Mouse (Mus musculus): ENCODE measurements around the gene Rpl10a. TPM values are rescaled to one million over a fixed set of nuclear protein-coding genes. Genes with fewer than 3 reads are reported as not detected.
A peak's percentile ranks its signal among the peaks of the same experiment; 100 is the strongest.

Rpl10a gene
- total and polyA plus RNA-seq, 3 experiments, result 2,044 to 2,803 TPM; not detected in 1

DNA sequence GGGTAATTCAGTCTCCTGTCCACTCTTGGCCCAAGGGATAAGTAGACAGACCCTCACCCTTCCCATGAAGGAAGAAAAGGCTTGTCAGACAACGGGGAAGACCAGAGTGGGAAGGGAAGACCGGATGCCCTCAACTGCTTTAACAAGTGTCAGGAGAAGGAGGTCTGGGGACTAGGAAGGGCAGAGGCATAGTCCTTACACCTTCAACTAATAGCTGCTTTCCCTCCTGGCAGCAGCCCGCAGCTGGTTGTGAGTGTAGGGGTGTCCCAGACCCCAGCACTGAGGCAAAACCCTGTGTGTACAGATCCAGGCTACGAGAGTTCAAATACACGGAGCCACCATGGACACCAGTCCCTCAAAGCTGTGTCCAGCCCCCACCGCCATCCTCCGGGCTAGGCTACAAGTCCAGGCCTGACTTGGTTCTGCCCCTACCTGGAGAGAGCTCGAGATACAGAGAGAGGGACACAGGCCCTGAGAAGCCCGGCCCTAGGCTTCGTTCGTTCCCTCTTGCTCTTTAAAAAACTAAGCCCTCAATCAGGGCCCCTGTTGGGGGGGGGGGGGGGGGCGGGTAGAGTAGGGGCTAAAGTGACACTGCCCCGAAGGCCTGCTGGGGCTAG lies 21.1 kb downstream of the Rpl10a start:
- TF ChIP-seq RCOR1 (IDR thresholded peaks at IDR 0.05; ENCODE audit: low read depth, low read length) (no peak), HCFC1 (IDR thresholded peaks at IDR 0.05; ENCODE audit: low read depth, low read length) (no peak), ELF1 (IDR thresholded peaks at IDR 0.05; ENCODE audit: low read depth, low read length) (no peak), ETS1 (IDR thresholded peaks at IDR 0.05; ENCODE audit: low read depth, low read length) (no peak), ZKSCAN1 (IDR thresholded peaks at IDR 0.05; ENCODE audit: low read depth, low read length) (no peak), UBTF (IDR thresholded peaks at IDR 0.05; ENCODE audit: borderline replicate concordance, insufficient read depth, low read depth, low read length) (no peak), SIN3A (IDR thresholded peaks at IDR 0.05; ENCODE audit: low read length) (no peak), TBP (IDR thresholded peaks at IDR 0.05; ENCODE audit: low read depth, low read length) (no peak), POLR2AphosphoS2 (IDR thresholded peaks at IDR 0.05; ENCODE audit: low read length) (no peak), NELFE (IDR thresholded peaks at IDR 0.05; ENCODE audit: low read depth, low read length) (no peak), MAZ (IDR thresholded peaks at IDR 0.05; ENCODE audit: low read depth, low read length) (no peak), CHD2 (IDR thresholded peaks at IDR 0.05; ENCODE audit: low read length) (no peak), USF2 (IDR thresholded peaks at IDR 0.05; ENCODE audit: borderline replicate concordance in 1 of 2, insufficient read depth in 1 of 2, low read depth in 1 of 2, low read length in 2 of 2) (no peak), MYC (IDR thresholded peaks at IDR 0.05; ENCODE audit: low read depth, low read length) (no peak), MAFK (IDR thresholded peaks at IDR 0.05; ENCODE audit: borderline replicate concordance, low read depth, low read length) (no peak), POLR2A (IDR thresholded peaks at IDR 0.05; ENCODE audit: control insufficient read depth in 1 of 2, insufficient read depth in 1 of 2, low read depth in 1 of 2, low read length in 2 of 2, poor library complexity in 1 of 2) (no peak), CTCF (IDR thresholded peaks at IDR 0.05 in 2 of 3, conservative IDR thresholded peaks at IDR 0.05 in 1 of 3; ENCODE audit: control insufficient read depth in 1 of 3, insufficient read depth in 1 of 3, low read depth in 2 of 3, low read length in 3 of 3, poor library complexity in 1 of 3, severe bottlenecking in 1 of 3) (no peak)
- Histone ChIP-seq H3K36me3 (ENCODE audit: control insufficient read depth in 1 of 2, insufficient read depth in 2 of 2, low read length in 2 of 2) (no peaks in the 10 kb centered on the region), H3K27ac (ENCODE audit: control insufficient read depth, low read depth, low read length) (no peak overlapping the region), H3K4me1 (ENCODE audit: control insufficient read depth in 1 of 2, insufficient read depth in 2 of 2, low read length in 2 of 2) (no peaks in the 10 kb centered on the region; a peak in 2 of 4 replicates), H3K79me2 (ENCODE audit: control insufficient read depth, insufficient read depth, low read length, poor library complexity) (no peaks in the 10 kb centered on the region; the same call in 1 of the 2 replicates), H3K9ac (ENCODE audit: control insufficient read depth, low read depth, low read length, poor library complexity, severe bottlenecking) (peak overlapping the region; percentile 61), H3K4me3 (ENCODE audit: control insufficient read depth in 1 of 2, insufficient read depth in 1 of 2, low read depth in 2 of 2, low read length in 2 of 2) (peak overlapping the region; percentile 52 to 100), H3K9me3 (replicated peaks; ENCODE audit: insufficient read depth, low read length) (no peaks in the 10 kb centered on the region), H3K27me3 (ENCODE audit: control insufficient read depth in 1 of 2, insufficient read depth in 2 of 2, low read length in 2 of 2) (no peaks in the 10 kb centered on the region; a peak in 1 of 4 replicates)
- no peak for DNase-seq (ENCODE audit: low read depth, low spot score)

- Histone ChIP-seq H3K4me1 (ENCODE audit: control insufficient read depth in 1 of 2, insufficient read depth in 2 of 2, low read length in 2 of 2) (no peaks in the 10 kb centered on the region; a peak in 2 of 4 replicates), H3K27ac (ENCODE audit: control insufficient read depth, low read depth, low read length) (no peak overlapping the region), H3K9me3 (replicated peaks; ENCODE audit: insufficient read depth, low read length) (no peaks in the 10 kb centered on the region), H3K36me3 (ENCODE audit: control insufficient read depth in 1 of 2, insufficient read depth in 2 of 2, low read length in 2 of 2) (no peaks in the 10 kb centered on the region), H3K4me3 (ENCODE audit: control insufficient read depth in 1 of 2, insufficient read depth in 1 of 2, low read depth in 2 of 2, low read length in 2 of 2) (peak overlapping the region; percentile 52 to 100), H3K27me3 (ENCODE audit: control insufficient read depth in 1 of 2, insufficient read depth in 2 of 2, low read length in 2 of 2) (no peaks in the 10 kb centered on the region; a peak in 1 of 4 replicates), H3K9ac (ENCODE audit: control insufficient read depth, low read depth, low read length, poor library complexity, severe bottlenecking) (peak overlapping the region; percentile 61), H3K79me2 (ENCODE audit: control insufficient read depth, insufficient read depth, low read length, poor library complexity) (no peaks in the 10 kb centered on the region; the same call in 1 of the 2 replicates)
- peak; percentile 54 for DNase-seq (ENCODE audit: low read depth, low spot score)
- TF ChIP-seq POLR2A (IDR thresholded peaks at IDR 0.05; ENCODE audit: control insufficient read depth in 1 of 2, insufficient read depth in 1 of 2, low read depth in 1 of 2, low read length in 2 of 2, poor library complexity in 1 of 2) (no peak), SIN3A (IDR thresholded peaks at IDR 0.05; ENCODE audit: low read length) (peak; percentile 47; the same call in 1 of the 2 replicates), ZNF384 (IDR thresholded peaks at IDR 0.05; ENCODE audit: low read depth, low read length) (no peak)
Observed at GRCm38 (mm10) chr17:28349901-28350465, 21.7 kb downstream of the Rpl10a start.
